Mouse (Mus musculus): ENCODE measurements around the gene Syne2. TPM values are rescaled to one million over a fixed set of nuclear protein-coding genes. Genes with fewer than 3 reads are reported as not detected.

Syne2 gene
- polyA plus RNA-seq, 1 experiment from 2014 or later, result 68.4 TPM

DNA sequence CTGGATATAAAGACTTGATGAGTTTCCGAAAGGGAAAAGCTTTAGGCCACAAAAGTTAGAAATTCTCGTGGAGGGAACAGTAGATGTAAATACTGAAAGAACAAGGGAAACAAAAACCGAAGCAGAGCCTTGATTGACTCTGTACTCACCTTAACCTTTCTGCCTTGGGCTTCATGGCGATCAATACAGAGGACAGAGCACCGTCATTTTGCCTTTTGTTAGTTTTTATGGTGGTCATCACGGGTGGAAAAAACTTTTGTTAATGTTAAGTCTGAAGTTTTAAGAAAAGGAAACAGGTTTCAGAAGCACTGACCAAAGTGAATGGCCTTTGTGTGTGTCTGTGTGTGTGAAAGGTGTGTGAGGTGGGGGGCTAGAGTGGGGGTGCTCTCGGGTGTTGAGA, 256.0 kb downstream of the Syne2 start:
- WGBS, result 55% methylated on average over 7 of the region's 7 CpGs
- ATAC-seq (ENCODE audit: insufficient read depth) (no peak), DNase-seq (no peak)
- H3K27me3 ChIP-seq (ENCODE audit: insufficient read depth, low read length), result no peaks in the 10 kb centered on the region
- H3K36me3 ChIP-seq (ENCODE audit: insufficient read depth), result peaks cover 32% of the 10 kb centered on the region
- no peak overlapping the region for H3K9ac ChIP-seq
- no peaks in the 10 kb centered on the region for H3K9me3 ChIP-seq (ENCODE audit: low read depth, low read length)
- no peaks in the 10 kb centered on the region; the same call in 1 of the 2 replicates for H3K4me1 ChIP-seq (ENCODE audit: insufficient read depth)
- H3K4me3 ChIP-seq (ENCODE audit: low read depth, low read length), result no peak overlapping the region
- H3K27ac ChIP-seq (ENCODE audit: low read depth), result no peak overlapping the region
- no peak for TF ChIP-seq CTCF (IDR thresholded peaks at IDR 0.05; ENCODE audit: low read depth)
- H3K4me2 ChIP-seq, result peak overlapping the region; percentile 3; the same call in 1 of the 2 replicates

- no peak overlapping the region for H3K27ac ChIP-seq (ENCODE audit: low read depth)
- H3K9ac ChIP-seq, result peak overlapping the region; percentile 34
- DNase-seq, result peak; percentile 49
Observed at GRCm38 (mm10) chr12:76080876-76081556, 263.1 kb downstream of the Syne2 start.

DNA sequence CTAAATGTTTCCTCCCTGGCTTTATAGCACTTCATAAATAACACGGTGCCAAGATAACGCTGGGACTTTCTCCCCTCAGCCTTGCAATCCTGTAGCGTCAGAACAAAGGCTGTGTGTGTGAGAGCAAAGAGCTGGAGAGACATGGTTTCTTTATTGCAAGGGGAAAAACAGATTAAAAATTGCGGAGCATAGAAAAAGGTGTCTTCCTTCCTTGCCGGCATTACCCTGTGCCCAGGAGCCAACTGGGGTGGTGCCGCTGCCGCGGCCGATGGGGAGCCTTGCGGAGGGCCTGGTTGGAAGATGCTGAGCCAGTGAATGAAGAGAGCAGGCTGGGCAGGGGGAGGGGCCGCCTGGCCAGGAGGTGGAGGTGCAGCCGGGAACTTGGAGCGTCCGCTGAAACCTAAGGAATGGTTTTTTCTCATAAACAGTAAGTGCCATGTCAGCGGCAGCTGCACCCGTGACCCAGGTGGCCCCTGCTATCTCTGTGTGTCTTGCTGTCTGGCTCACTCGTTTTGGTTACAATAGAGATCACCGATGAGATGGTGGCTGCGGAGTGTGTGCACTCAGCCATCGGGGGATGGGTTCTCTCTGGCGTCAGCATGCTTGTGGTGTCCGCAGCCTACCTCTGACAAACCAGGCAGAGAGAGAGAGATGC, 263.8 kb downstream of the Syne2 start:
- H3K4me2 ChIP-seq, result peak overlapping the region; percentile 64
- DNase-seq, result peak; percentile 77
- peak overlapping the region; percentile 29 for H3K4me3 ChIP-seq (ENCODE audit: low read depth, low read length)
- H3K9me3 ChIP-seq (ENCODE audit: low read depth, low read length), result no peaks in the 10 kb centered on the region
- H3K36me3 ChIP-seq (ENCODE audit: insufficient read depth), result peaks cover 11% of the 10 kb centered on the region
- peaks cover 15% of the 10 kb centered on the region for H3K4me1 ChIP-seq (ENCODE audit: insufficient read depth)
- peak overlapping the region; percentile 55; the same call in 1 of the 2 replicates for H3K27ac ChIP-seq (ENCODE audit: low read depth)
- ATAC-seq (ENCODE audit: insufficient read depth), result peak; percentile 82
- peak overlapping the region; percentile 34 for H3K9ac ChIP-seq
- TF ChIP-seq CTCF (IDR thresholded peaks at IDR 0.05; ENCODE audit: low read depth), result no peak
- no peaks in the 10 kb centered on the region for H3K27me3 ChIP-seq (ENCODE audit: insufficient read depth, low read length)
- whole genome bisulfite sequencing, result 4% methylated on average over 22 of the region's 22 CpGs

More at GRCm38 (mm10) chr12:76080876-76081556, 263.1 kb downstream of the Syne2 start:
- Histone ChIP-seq H3K4me1 (ENCODE audit: insufficient read depth) (peaks cover 15% of the 10 kb centered on the region), H3K36me3 (ENCODE audit: insufficient read depth) (peaks cover 12% of the 10 kb centered on the region), H3K9me3 (ENCODE audit: low read depth, low read length) (no peaks in the 10 kb centered on the region), H3K4me2 (peak overlapping the region; percentile 64), H3K4me3 (ENCODE audit: low read depth, low read length) (peak overlapping the region; percentile 29), H3K27me3 (ENCODE audit: insufficient read depth, low read length) (no peaks in the 10 kb centered on the region)
- ATAC-seq (ENCODE audit: insufficient read depth), result peak; percentile 67
- TF ChIP-seq CTCF (IDR thresholded peaks at IDR 0.05; ENCODE audit: low read depth), result no peak
- WGBS, result 16% methylated on average over 14 of the region's 14 CpGs

- peaks cover 15% of the 10 kb centered on the region for H3K4me1 ChIP-seq (ENCODE audit: insufficient read depth)
- H3K9ac ChIP-seq, result no peak overlapping the region
- no peak for TF ChIP-seq CTCF (IDR thresholded peaks at IDR 0.05; ENCODE audit: low read depth)
- DNase-seq (no peak), ATAC-seq (ENCODE audit: insufficient read depth) (no peak)
- H3K9me3 ChIP-seq (ENCODE audit: low read depth, low read length), result no peaks in the 10 kb centered on the region
- H3K36me3 ChIP-seq (ENCODE audit: insufficient read depth), result peaks cover 11% of the 10 kb centered on the region; the same call in 1 of the 2 replicates
- H3K27ac ChIP-seq (ENCODE audit: low read depth), result no peak overlapping the region
- no peaks in the 10 kb centered on the region for H3K27me3 ChIP-seq (ENCODE audit: insufficient read depth, low read length)
- H3K4me3 ChIP-seq (ENCODE audit: low read depth, low read length), result no peak overlapping the region
- no peak overlapping the region for H3K4me2 ChIP-seq
- 72% methylated on average over 9 of the region's 9 CpGs for WGBS
Observed at GRCm38 (mm10) chr12:76085066-76085465, 267.1 kb downstream of the Syne2 start.

DNA sequence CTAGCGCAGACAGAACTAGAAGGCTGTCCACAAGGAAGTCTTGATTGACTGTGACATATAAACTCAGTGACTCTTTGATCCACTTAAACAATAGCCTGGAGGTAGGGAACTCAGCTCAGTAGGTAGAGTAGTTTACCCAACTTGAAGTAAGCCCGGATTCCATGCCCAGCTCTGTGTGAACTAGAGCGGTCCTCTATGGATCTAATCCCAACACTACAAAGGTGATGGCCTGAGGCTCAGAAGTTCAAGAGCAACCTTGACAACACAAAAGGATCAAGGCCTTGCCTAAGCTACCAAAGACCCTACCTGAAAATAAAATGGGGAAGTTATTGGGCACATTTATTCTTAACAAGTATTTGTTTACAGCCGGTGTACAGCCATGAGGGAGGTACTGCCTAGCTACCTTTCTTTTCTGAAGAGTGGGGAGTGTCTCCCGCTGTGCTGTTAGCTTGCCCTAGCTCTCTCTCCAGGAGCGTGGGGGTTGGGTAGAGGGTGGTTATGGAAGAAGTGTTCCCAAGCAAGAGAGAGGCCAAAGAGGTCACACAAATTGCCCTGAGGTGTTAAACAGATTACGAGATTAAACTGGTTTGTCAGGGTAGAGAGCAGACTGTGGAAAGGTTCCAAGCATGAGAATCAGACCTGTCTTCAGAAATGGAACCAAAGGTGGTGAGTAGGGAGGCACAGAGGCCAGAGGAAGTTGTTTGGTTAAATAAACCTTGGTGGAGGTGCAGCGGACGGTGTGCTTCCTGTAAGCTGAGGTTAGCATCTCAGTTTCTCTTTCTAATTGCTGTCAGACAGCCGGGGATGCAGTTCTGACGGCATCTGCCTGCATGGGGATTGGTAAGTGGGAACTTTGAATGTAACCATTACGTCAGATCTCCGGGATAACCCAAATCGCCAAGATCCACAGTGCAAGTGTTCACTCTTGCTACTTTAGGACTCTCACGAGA, 268.3 kb downstream of the Syne2 start:
- H3K27me3 ChIP-seq (ENCODE audit: insufficient read depth, low read length), result no peaks in the 10 kb centered on the region
- 66% methylated on average over 15 of the region's 15 CpGs for WGBS
- no peak overlapping the region for H3K27ac ChIP-seq (ENCODE audit: low read depth)
- H3K4me2 ChIP-seq, result no peak overlapping the region
- H3K4me1 ChIP-seq (ENCODE audit: insufficient read depth), result peaks cover 6% of the 10 kb centered on the region
- ATAC-seq (ENCODE audit: insufficient read depth) (no peak), DNase-seq (no peak)
- no peak overlapping the region for H3K4me3 ChIP-seq (ENCODE audit: low read depth, low read length)
- peaks cover 14% of the 10 kb centered on the region; the same call in 1 of the 2 replicates for H3K36me3 ChIP-seq (ENCODE audit: insufficient read depth)
- H3K9ac ChIP-seq, result no peak overlapping the region
- TF ChIP-seq CTCF (IDR thresholded peaks at IDR 0.05; ENCODE audit: low read depth), result no peak
- no peaks in the 10 kb centered on the region for H3K9me3 ChIP-seq (ENCODE audit: low read depth, low read length)

- Histone ChIP-seq H3K36me3 (ENCODE audit: insufficient read depth) (peaks cover 14% of the 10 kb centered on the region; the same call in 1 of the 2 replicates), H3K9ac (no peak overlapping the region), H3K4me1 (ENCODE audit: insufficient read depth) (0 out of 2 replicates have a peak, but pooled peaks cover under 1% of the 10 kb centered on the region), H3K9me3 (ENCODE audit: low read depth, low read length) (no peaks in the 10 kb centered on the region), H3K27me3 (ENCODE audit: insufficient read depth, low read length) (no peaks in the 10 kb centered on the region), H3K27ac (ENCODE audit: low read depth) (no peak overlapping the region), H3K4me2 (no peak overlapping the region), H3K4me3 (ENCODE audit: low read depth, low read length) (no peak overlapping the region)
- no peak for TF ChIP-seq CTCF (IDR thresholded peaks at IDR 0.05; ENCODE audit: low read depth)
- ATAC-seq (ENCODE audit: insufficient read depth) (no peak), DNase-seq (no peak)
- WGBS, result 80% methylated on average over 13 of the region's 13 CpGs
Observed at GRCm38 (mm10) chr12:76087025-76087424, 269.1 kb downstream of the Syne2 start.

All from lung, embryonic 14.5 days (tissue).